Mouse (Mus musculus) neural tube, embryonic 13.5 days (tissue): ENCODE measurements around the gene Nanos1. TPM values are rescaled to one million over a fixed set of nuclear protein-coding genes. Genes with fewer than 3 reads are reported as not detected.

ENCODE experiments used
- ATAC-seq: fragments of 200-750 bp; cut with Nextera tagmentation; 2 replicates; pipeline ENCODE4 v1.8.0; 2017; ENCODE audit warnings: low read depth, mild to moderate bottlenecking, moderate TSS enrichment, moderate library complexity
- H3K27ac ChIP-seq: fragments of 300-500 bp; sonication (generic); replicated peaks from 2 replicates; pipeline ENCODE4 v1.5.1; 2015; ENCODE audit warnings: moderate library complexity, mild to moderate bottlenecking, inconsistent platforms
- H3K27me3 ChIP-seq: fragments of 300-500 bp; sonication (generic); 2 replicates; pipeline ENCODE4 v1.6.1; 2015; ENCODE audit warnings: mild to moderate bottlenecking, inconsistent platforms
- H3K36me3 ChIP-seq: fragments of 300-500 bp; sonication (generic); 2 replicates; pipeline ENCODE4 v1.6.1; 2015; ENCODE audit warnings: mild to moderate bottlenecking, inconsistent platforms
- H3K4me1 ChIP-seq: fragments of 300-500 bp; sonication (generic); replicated peaks from 2 replicates; pipeline ENCODE4 v1.6.1; 2015; ENCODE audit warnings: inconsistent platforms
- H3K4me2 ChIP-seq: fragments of 300-500 bp; sonication (generic); 2 replicates; pipeline ENCODE4 v1.6.1; 2015; ENCODE audit warnings: inconsistent platforms, mild to moderate bottlenecking, moderate library complexity
- H3K4me3 ChIP-seq: fragments of 300-500 bp; sonication (generic); 2 replicates; pipeline ENCODE4 v1.5.1; 2015; ENCODE audit warnings: mild to moderate bottlenecking, inconsistent platforms
- H3K9ac ChIP-seq: fragments of 300-500 bp; sonication (generic); 2 replicates; pipeline ENCODE4 v1.6.1; 2015; ENCODE audit warnings: moderate library complexity, mild to moderate bottlenecking, inconsistent platforms
- H3K9me3 ChIP-seq: fragments of 300-500 bp; sonication (generic); 2 replicates; pipeline ENCODE4 v1.6.1; 2016; ENCODE audit warnings: inconsistent platforms
- WGBS: fragments of 180-500 bp; shearing (Covaris S2); methylation state at CpG from one replicate; pipeline ENCODE4 v1.1.7; 2015; 5-methylcytosine and 5-hydroxymethylcytosine counted together
- polyA plus RNA-seq: library from polyadenylated mRNA; unstranded; fragments of >200 nt; fragmentation: Nextera tagmentation; extraction: Ambion mirVana; gene quantifications from 2 replicates; pipeline ENCODE4 v1.2.1, GENCODE M21; 2015

The Nanos1 gene
- polyA plus RNA-seq, 1 experiment from 2014 or later = 13.4 TPM

DNA sequence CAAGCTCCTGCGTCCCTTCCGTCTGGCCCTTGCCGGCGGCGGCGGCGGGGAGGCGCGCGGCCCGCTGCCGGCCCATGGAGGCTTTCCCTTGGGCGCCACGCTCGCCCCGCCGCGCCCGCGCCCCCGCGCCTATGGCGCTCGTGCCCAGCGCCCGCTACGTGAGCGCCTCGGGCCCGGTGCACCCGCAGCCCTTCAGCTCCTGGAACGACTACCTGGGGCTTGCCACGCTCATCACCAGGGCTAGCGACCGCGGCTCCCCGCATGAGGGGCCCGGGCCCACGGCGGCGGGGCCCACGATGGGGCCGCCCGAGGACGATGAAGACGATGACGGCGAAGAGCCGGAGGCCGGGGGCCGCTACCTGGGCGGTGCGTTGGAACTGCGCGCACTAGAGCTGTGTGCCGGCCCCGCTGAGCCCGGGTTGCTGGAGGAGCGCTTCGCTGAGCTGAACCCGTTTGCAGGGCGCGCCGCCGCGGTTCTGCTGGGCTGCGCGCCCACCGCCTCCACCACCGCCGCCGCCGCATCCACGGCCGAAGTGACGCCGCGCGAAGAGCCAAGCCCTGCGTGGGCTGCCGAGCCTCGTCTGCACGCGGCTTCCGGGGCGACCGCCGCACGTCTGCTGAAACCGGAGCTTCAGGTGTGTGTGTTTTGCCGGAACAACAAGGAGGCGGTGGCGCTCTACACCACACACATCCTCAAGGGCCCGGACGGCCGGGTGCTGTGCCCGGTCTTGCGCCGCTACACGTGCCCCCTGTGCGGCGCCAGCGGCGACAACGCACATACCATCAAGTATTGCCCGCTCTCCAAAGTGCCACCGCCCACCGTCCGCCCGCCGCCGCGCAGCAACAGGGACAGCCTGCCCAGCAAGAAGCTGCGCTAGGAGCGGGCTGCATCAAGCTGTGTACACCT is 658 bp downstream of the Nanos1 start:
- under 1% methylated on average over 106 of the region's 115 CpGs for WGBS
- H3K4me3 ChIP-seq = peak overlapping the region; percentile 84
- peak overlapping the region; percentile 94 for H3K27ac ChIP-seq
- peak overlapping the region; percentile 87 for H3K9ac ChIP-seq
- H3K27me3 ChIP-seq = peaks cover 20% of the 10 kb centered on the region
- H3K4me1 ChIP-seq = peaks cover 24% of the 10 kb centered on the region
- H3K36me3 ChIP-seq = peaks cover 10% of the 10 kb centered on the region
- ATAC-seq = peak; percentile 87
- no peaks in the 10 kb centered on the region for H3K9me3 ChIP-seq
- peak overlapping the region; percentile 93 for H3K4me2 ChIP-seq

- no peak for ATAC-seq
- 4% methylated on average over 25 of the region's 25 CpGs for WGBS
- H3K4me1 ChIP-seq = peaks cover 24% of the 10 kb centered on the region
- H3K27ac ChIP-seq = peak overlapping the region; percentile 94
- peaks cover 14% of the 10 kb centered on the region for H3K36me3 ChIP-seq
- peaks cover 20% of the 10 kb centered on the region for H3K27me3 ChIP-seq
- peak overlapping the region; percentile 87 for H3K9ac ChIP-seq
- peak overlapping the region; percentile 93 for H3K4me2 ChIP-seq
- peak overlapping the region; percentile 84 for H3K4me3 ChIP-seq
- no peaks in the 10 kb centered on the region for H3K9me3 ChIP-seq
Measured at GRCm38 (mm10) chr19:60757099-60757785, 1.5 kb downstream of the Nanos1 start.

DNA sequence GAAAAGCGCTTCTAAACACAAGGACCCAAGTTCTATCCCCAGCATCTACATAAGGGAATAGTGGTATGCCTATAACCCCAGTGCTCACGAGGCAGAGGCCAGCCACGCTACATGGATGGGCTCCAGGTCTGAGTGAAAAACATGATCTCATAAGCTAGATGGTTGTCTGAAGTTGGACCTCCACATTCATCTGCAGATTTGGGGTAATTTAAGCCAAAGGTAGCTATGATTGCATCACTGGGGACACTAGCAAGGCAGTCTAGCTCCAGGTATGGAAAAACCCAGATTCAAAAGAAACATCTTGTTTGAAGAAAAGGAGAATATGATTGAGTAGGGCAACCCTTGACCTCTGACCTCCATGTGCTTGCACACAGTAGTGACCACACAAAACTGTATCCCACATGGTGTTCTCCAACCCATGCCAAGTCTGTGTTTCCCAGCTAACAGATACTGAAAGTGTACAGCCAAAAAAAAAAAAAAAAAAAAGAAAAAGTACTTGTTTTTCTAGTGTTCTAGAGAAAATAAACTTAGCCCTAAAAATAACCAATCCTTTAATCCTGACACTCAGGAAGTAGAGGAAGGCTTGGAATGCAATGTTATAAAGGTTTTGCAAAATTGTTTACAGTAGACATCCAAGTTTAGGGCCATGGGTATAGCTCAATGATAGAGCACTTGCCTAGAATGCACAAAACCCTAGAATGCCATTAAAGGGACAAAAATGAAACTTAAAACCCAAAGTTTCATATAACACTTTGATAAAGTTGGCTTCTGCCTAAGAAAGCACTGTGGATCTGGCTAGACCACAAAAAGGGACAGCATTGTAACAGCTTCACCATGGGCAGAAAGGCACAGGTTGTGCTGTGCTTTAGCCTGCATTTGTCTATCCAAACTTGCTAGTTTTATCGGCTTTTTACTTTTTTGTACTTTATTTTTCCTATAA is 3.4 kb downstream of the Nanos1 start:
- Histone ChIP-seq H3K27me3 (peaks cover 20% of the 10 kb centered on the region), H3K4me2 (no peak overlapping the region), H3K36me3 (peaks cover 32% of the 10 kb centered on the region), H3K9me3 (no peaks in the 10 kb centered on the region), H3K4me3 (no peak overlapping the region), H3K9ac (no peak overlapping the region), H3K4me1 (peaks cover 24% of the 10 kb centered on the region), H3K27ac (no peak overlapping the region)
- 75% methylated on average over 4 of the region's 4 CpGs for WGBS
- ATAC-seq = no peak

- 95% methylated on average over 6 of the region's 6 CpGs for WGBS
- H3K36me3 ChIP-seq = peaks cover 80% of the 10 kb centered on the region
- no peaks in the 10 kb centered on the region for H3K27me3 ChIP-seq
- no peak for ATAC-seq
- no peak overlapping the region for H3K4me2 ChIP-seq
- H3K9me3 ChIP-seq = no peaks in the 10 kb centered on the region
- H3K9ac ChIP-seq = no peak overlapping the region
- no peak overlapping the region for H3K27ac ChIP-seq
- no peak overlapping the region for H3K4me3 ChIP-seq
- H3K4me1 ChIP-seq = no peaks in the 10 kb centered on the region
Measured at GRCm38 (mm10) chr19:60773366-60773765, 17.6 kb downstream of the Nanos1 start.

DNA sequence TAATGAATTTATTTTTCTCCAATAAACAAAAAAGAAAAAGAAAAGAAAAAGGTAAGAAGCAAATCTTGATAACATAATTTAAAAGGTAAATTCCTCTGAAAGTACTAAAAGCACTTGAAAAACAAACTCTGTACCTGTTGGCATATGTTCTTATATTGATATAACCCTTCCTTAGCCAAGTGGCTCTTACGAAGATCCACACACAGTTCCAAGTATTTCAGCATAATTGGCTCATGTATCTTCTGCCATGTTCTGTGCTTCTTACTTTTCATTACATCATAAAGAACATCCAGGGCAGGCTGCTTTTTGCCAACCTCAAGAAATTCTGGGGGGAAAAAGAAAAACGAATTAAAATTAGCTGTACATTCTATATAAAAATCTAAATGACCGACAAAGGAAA is 26.2 kb downstream of the Nanos1 start:
- Histone ChIP-seq H3K36me3 (peaks cover 29% of the 10 kb centered on the region), H3K9me3 (no peaks in the 10 kb centered on the region), H3K4me1 (peaks cover 13% of the 10 kb centered on the region), H3K4me3 (no peak overlapping the region), H3K4me2 (no peak overlapping the region), H3K27ac (no peak overlapping the region), H3K9ac (no peak overlapping the region), H3K27me3 (no peaks in the 10 kb centered on the region)
- whole genome bisulfite sequencing = 92% methylated on average over 3 of the region's 3 CpGs
- ATAC-seq = no peak

- H3K4me2 ChIP-seq = no peak overlapping the region
- 73% methylated on average over 1 of the region's 1 CpGs for WGBS
- no peak for ATAC-seq
- no peaks in the 10 kb centered on the region for H3K9me3 ChIP-seq
- no peak overlapping the region for H3K4me3 ChIP-seq
- peaks cover 33% of the 10 kb centered on the region for H3K4me1 ChIP-seq
- no peaks in the 10 kb centered on the region for H3K27me3 ChIP-seq
- H3K9ac ChIP-seq = no peak overlapping the region
- peaks cover 13% of the 10 kb centered on the region for H3K36me3 ChIP-seq
- no peak overlapping the region for H3K27ac ChIP-seq
Measured at GRCm38 (mm10) chr19:60784712-60785111, 28.9 kb downstream of the Nanos1 start.

- Histone ChIP-seq H3K4me1 (peaks cover 38% of the 10 kb centered on the region), H3K9me3 (no peaks in the 10 kb centered on the region), H3K27ac (no peak overlapping the region), H3K4me3 (no peak overlapping the region), H3K4me2 (peak overlapping the region; percentile 88), H3K9ac (0 out of 2 replicates have a peak overlapping the region, but pooled peaks have one; percentile 45), H3K36me3 (no peaks in the 10 kb centered on the region), H3K27me3 (no peaks in the 10 kb centered on the region)
- 74% methylated on average over 2 of the region's 2 CpGs for WGBS
- ATAC-seq = no peak
Measured at GRCm38 (mm10) chr19:60787465-60788150, 31.8 kb downstream of the Nanos1 start.

DNA sequence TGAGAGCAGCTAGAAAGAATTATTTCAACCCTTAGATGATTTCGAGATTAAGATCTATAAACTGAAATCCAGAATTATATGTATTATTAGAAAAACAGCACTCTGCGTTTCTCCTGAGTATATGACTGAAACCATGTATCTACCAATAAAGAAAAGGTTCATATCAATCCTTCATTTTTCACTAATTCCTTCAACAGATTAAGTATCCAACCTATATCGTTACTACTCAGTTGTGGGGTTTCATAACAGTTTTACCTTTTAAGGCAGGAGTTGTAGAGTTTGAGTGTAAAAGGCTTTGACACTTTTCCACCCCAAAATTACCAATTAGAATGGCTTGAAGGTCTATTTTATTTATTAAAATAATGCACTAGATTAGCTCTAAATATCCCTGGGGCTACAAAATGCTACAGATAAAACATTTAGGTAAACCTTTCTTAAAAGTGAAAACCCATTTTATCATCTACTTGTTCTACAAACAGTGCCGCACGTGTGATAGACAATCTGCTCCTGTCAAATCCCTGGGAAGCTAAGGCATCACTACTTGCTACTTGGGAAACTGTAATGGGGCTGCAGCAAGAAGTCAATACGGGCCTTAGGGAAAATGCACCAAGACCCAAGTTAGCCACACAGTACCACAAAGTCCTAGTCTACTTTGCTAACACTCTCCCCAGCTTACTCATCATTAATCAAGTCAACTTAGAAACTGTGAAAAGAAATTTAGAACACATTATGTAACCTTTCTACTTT is 32.6 kb downstream of the Nanos1 start:
- peak overlapping the region; percentile 88 for H3K4me2 ChIP-seq
- ATAC-seq = no peak
- peak overlapping the region; percentile 100 for H3K4me3 ChIP-seq
- 48% methylated on average over 6 of the region's 6 CpGs for WGBS
- H3K27ac ChIP-seq = no peak overlapping the region
- peaks cover 38% of the 10 kb centered on the region for H3K4me1 ChIP-seq
- 0 out of 2 replicates have a peak overlapping the region, but pooled peaks have one; percentile 45 for H3K9ac ChIP-seq
- H3K36me3 ChIP-seq = no peaks in the 10 kb centered on the region
- no peaks in the 10 kb centered on the region for H3K27me3 ChIP-seq
- H3K9me3 ChIP-seq = no peaks in the 10 kb centered on the region

- ATAC-seq = no peak
- 2% methylated on average over 7 of the region's 7 CpGs for WGBS
- H3K4me2 ChIP-seq = peak overlapping the region; percentile 88
- H3K9me3 ChIP-seq = no peaks in the 10 kb centered on the region
- H3K4me3 ChIP-seq = peak overlapping the region; percentile 100
- H3K27ac ChIP-seq = peak overlapping the region; percentile 97
- no peaks in the 10 kb centered on the region for H3K27me3 ChIP-seq
- H3K4me1 ChIP-seq = peaks cover 38% of the 10 kb centered on the region
- peak overlapping the region; percentile 100 for H3K9ac ChIP-seq
- no peaks in the 10 kb centered on the region for H3K36me3 ChIP-seq
Measured at GRCm38 (mm10) chr19:60789452-60789851, 33.7 kb downstream of the Nanos1 start.

GRCm38 (mm10) chr19:60789919-60790506 is 34.2 kb downstream of the Nanos1 start:
- Histone ChIP-seq H3K9me3 (no peaks in the 10 kb centered on the region), H3K27ac (peak overlapping the region; percentile 97), H3K9ac (peak overlapping the region; percentile 100), H3K4me1 (peaks cover 38% of the 10 kb centered on the region), H3K4me2 (peak overlapping the region; percentile 88), H3K4me3 (peak overlapping the region; percentile 100), H3K36me3 (no peaks in the 10 kb centered on the region), H3K27me3 (no peaks in the 10 kb centered on the region)
- ATAC-seq = peak; percentile 84
- WGBS = under 1% methylated on average over 60 of the region's 60 CpGs
